Mouse (Mus musculus): Measurements from ENCODE around the gene Ins2. TPM values are rescaled to one million over a fixed set of nuclear protein-coding genes. Genes with fewer than 3 reads are reported as not detected.

Ins2 gene
- not detected for total RNA-seq (2021)
- not detected in 2 replicates for polyA plus RNA-seq (2012; rRNA removed)
- long read RNA-seq: 0 reads

GRCm38 (mm10) chr7:142743281-142743680 is at the start of gene Ins2:
Gene Ins2 (minus strand): TSS chr7:142743381.
- no peak for DNase-seq

- no peak for DNase-seq
These were observed 49.6 kb upstream of the Ins2 start for GRCm38 (mm10) chr7:142792650-142793275.

- DNase-seq: no peak
These were observed 46.5 kb upstream of the Ins2 start for GRCm38 (mm10) chr7:142789667-142790066.

GRCm38 (mm10) chr7:142737772-142738171 is 5.4 kb downstream of the Ins2 start:
- DNase-seq: peak; percentile 18

- DNase-seq: peak; percentile 25
These were observed 6.2 kb downstream of the Ins2 start for GRCm38 (mm10) chr7:142736943-142737490.

GRCm38 (mm10) chr7:142725973-142726372 is 17.2 kb downstream of the Ins2 start:
- DNase-seq: no peak

GRCm38 (mm10) chr7:142720725-142721124 is 22.5 kb downstream of the Ins2 start:
- peak; percentile 28 for DNase-seq

- DNase-seq: peak; percentile 29
These were observed 28.2 kb downstream of the Ins2 start for GRCm38 (mm10) chr7:142714783-142715498.

GRCm38 (mm10) chr7:142706873-142707272 is 36.3 kb downstream of the Ins2 start:
- no peak for DNase-seq

- DNase-seq: no peak
These were observed 43.8 kb downstream of the Ins2 start for GRCm38 (mm10) chr7:142699334-142699860.

- DNase-seq: peak; percentile 85
These were observed 64.6 kb downstream of the Ins2 start for GRCm38 (mm10) chr7:142678611-142679010.

GRCm38 (mm10) chr7:142675644-142676043 is 67.5 kb downstream of the Ins2 start:
- peak; percentile 51 for DNase-seq

- DNase-seq: no peak
These were observed 68.0 kb downstream of the Ins2 start for GRCm38 (mm10) chr7:142675141-142675540.

GRCm38 (mm10) chr7:142672120-142672519 is 71.1 kb downstream of the Ins2 start:
- DNase-seq: no peak

- DNase-seq: no peak
These were observed 72.1 kb downstream of the Ins2 start for GRCm38 (mm10) chr7:142671067-142671466.

- no peak for DNase-seq
These were observed 73.2 kb downstream of the Ins2 start, which contains the start of gene Gm49394 for GRCm38 (mm10) chr7:142669751-142670625. Gene Gm49394 (minus strand): TSS chr7:142669942.

- DNase-seq: no peak
These were observed 74.9 kb downstream of the Ins2 start for GRCm38 (mm10) chr7:142668328-142668727.

- DNase-seq: no peak
These were observed 75.7 kb downstream of the Ins2 start for GRCm38 (mm10) chr7:142667521-142667920.

GRCm38 (mm10) chr7:142666659-142667058 is 76.5 kb downstream of the Ins2 start, which contains the start of gene Igf2:
Gene Igf2 (minus strand): TSS chr7:142666816.
- no peak for DNase-seq

GRCm38 (mm10) chr7:142666109-142666508 is 77.1 kb downstream of the Ins2 start:
- no peak for DNase-seq

- no peak for DNase-seq
These were observed 77.8 kb downstream of the Ins2 start for GRCm38 (mm10) chr7:142665364-142665763.

Measured in adrenal gland, adult 2 months (tissue).